Mouse (Mus musculus) cortical plate, adult 2 months (tissue): ENCODE measurements around the gene Olfr32. TPM values are rescaled to one million over a fixed set of nuclear protein-coding genes. Genes with fewer than 3 reads are reported as not detected.
"Not testable (repeated sequence)": the region's sequence is repeated elsewhere in the genome, so short reads cannot be mapped to it uniquely, and the experiment has no call there.

Experiments
- H3K27ac ChIP-seq: fragments of 200-500 bp; 2 replicates; pipeline ENCODE4 v1.5.1; 2012; ENCODE audit warnings: low read length, control low read depth, inconsistent platforms; ENCODE audit not compliant: insufficient read depth
- H3K4me1 ChIP-seq: fragments of 200-500 bp; 2 replicates; pipeline ENCODE4 v1.6.1; 2011; ENCODE audit warnings: low read length; ENCODE audit not compliant: control insufficient read depth, insufficient read depth
- H3K4me3 ChIP-seq: fragments of 200-500 bp; 2 replicates; pipeline ENCODE4 v1.5.1; 2011; ENCODE audit warnings: mild to moderate bottlenecking, low read length, control low read depth; ENCODE audit not compliant: insufficient read depth
- CTCF ChIP-seq: fragments of 200-500 bp; IDR thresholded peaks from 2 replicates; pipeline ENCODE4 v1.5.1; 2011; ENCODE audit warnings: mild to moderate bottlenecking, control low read depth, low read length; ENCODE audit not compliant: insufficient read depth; ENCODE audit errors: extremely low read depth
- POLR2A ChIP-seq: fragments of 200-500 bp; IDR thresholded peaks from 2 replicates; pipeline ENCODE4 v1.6.1; 2011; ENCODE audit warnings: mild to moderate bottlenecking, low read length, control low read depth; ENCODE audit not compliant: insufficient read depth; ENCODE audit errors: extremely low read depth
- polyA plus RNA-seq: library from polyadenylated mRNA; depleted of rRNA; stranded (reverse); fragments of >200 nt; gene quantifications from 2 replicates; pipeline ENCODE4 v1.2.3, GENCODE M21; 2012; rRNA removed

Olfr32 gene
- polyA plus RNA-seq: not detected in 2 replicates

DNA sequence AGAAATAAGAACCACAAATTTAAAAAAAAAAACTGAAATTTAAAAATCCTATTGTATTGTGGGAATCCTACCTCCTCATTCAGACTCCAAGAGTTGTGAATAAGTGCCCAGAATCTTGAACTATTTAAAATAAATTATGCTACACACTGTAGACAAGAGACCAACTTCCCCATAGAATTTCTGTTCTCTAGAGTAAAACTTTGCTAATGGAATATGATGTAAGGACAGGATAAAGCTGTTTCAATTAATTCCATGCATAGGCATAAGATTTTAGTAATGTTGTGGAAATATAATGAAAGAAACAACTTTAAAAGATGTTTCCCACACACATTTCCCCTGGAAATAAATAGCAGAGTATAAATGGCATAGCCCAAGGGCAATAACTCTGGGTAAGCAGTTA, at the start of gene Olfr32:
TSS of gene Olfr32 (minus strand) at position 101 of the 400 bp plus-strand sequence.
- Histone ChIP-seq H3K4me1 (no peaks in the 10 kb centered on the region), H3K4me3 (no peak within 1 kb of the TSS), H3K27ac (no peak within 1 kb of the TSS)
- TF ChIP-seq POLR2A (no peak), CTCF (no peak)

DNA sequence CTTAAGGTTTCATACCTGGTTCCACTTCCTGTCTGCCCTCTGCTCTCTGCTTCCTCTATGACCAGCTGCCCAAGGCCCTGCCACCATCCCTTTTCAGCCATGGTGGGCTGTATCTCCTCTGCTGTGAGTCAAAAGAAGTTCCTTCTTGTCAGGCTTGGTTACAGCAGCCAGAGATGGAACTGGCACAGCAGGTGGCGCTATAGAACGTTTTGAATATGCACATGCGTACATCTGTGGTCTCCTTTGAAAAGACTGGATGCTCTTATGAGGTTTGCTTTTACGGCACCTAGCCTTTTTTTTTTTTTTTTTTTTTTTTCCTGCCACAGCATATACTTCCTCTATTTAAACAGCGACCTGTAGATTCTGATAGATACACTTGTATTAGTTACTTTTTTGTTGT, 45.0 kb upstream of the Olfr32 start:
- not testable (repeated sequence) for H3K27ac ChIP-seq, H3K4me1 ChIP-seq, H3K4me3 ChIP-seq

- not testable (repeated sequence) for H3K4me3 ChIP-seq, H3K4me1 ChIP-seq, H3K27ac ChIP-seq
Observed at GRCm38 (mm10) chr2:90186082-90186481, 44.0 kb upstream of the Olfr32 start.

GRCm38 (mm10) chr2:90153916-90154315, 11.8 kb upstream of the Olfr32 start:
- H3K4me1 ChIP-seq: no peaks in the 10 kb centered on the region
- H3K4me3 ChIP-seq: no peak overlapping the region
- TF ChIP-seq POLR2A (no peak), CTCF (no peak)
- no peak overlapping the region for H3K27ac ChIP-seq

DNA sequence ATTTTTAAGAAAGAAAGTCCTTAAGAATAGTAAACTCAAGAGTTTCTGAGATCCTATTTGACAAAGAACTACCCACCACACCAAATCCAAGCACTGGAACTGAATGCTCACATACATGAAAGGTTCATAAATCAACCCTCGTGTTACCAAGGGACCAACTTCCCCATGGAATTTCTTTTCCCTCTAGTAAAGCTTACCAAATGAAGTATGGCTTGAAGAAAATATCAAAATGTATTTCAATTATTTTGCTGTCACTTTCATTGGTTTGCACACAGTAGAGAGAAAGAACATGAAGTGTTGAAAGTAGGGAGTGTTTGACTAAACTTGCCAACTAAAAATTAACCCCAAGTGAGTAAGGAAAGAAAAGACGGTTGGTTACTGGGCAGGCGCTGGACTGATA, 10.9 kb upstream of the Olfr32 start, which contains the start of gene Olfr1270:
TSS of gene Olfr1270 (minus strand) at position 101 of the 400 bp plus-strand sequence.
- H3K4me1 ChIP-seq: no peaks in the 10 kb centered on the region
- TF ChIP-seq POLR2A: no peak
- TF ChIP-seq CTCF: no peak

GRCm38 (mm10) chr2:90121312-90121711, 20.8 kb downstream of the Olfr32 start, which contains the start of gene Olfr1269:
Gene Olfr1269, minus strand, starts transcription at chr2:90121412.
- no peak for TF ChIP-seq CTCF
- TF ChIP-seq POLR2A: no peak
- H3K4me3 ChIP-seq: no peak within 1 kb of the TSS
- no peak within 1 kb of the TSS for H3K27ac ChIP-seq
- H3K4me1 ChIP-seq: no peaks in the 10 kb centered on the region

More for the DNA sequence above, 10.9 kb upstream of the Olfr32 start, which contains the start of gene Olfr1270:
- Histone ChIP-seq H3K27ac (no peak within 1 kb of the TSS), H3K4me3 (no peak within 1 kb of the TSS)

Other genes with a start within 250 kb of the Olfr32 start
- not detected in 2 replicates for gene Olfr1258, start 215.0 kb downstream of the Olfr32 start, polyA plus RNA-seq
- not detected in 2 replicates for gene Olfr1259, start 193.6 kb downstream of the Olfr32 start, polyA plus RNA-seq
- not detected in 2 replicates for gene Olfr1260, start 168.0 kb downstream of the Olfr32 start, polyA plus RNA-seq
- gene Olfr1261, start 151.1 kb downstream of the Olfr32 start, polyA plus RNA-seq: not detected in 2 replicates
- gene Olfr1262, start 142.2 kb downstream of the Olfr32 start, polyA plus RNA-seq: not detected in 2 replicates
- gene Olfr1263, start 130.2 kb downstream of the Olfr32 start, polyA plus RNA-seq: not detected in 2 replicates
- not detected in 2 replicates for gene Olfr1264, start 116.7 kb downstream of the Olfr32 start, polyA plus RNA-seq
- gene Olfr1265, start 107.0 kb downstream of the Olfr32 start, polyA plus RNA-seq: not detected in 2 replicates
- gene Olfr140, start 78.7 kb downstream of the Olfr32 start, polyA plus RNA-seq: not detected in 2 replicates
- not detected in 2 replicates for gene Olfr1269, start 20.9 kb downstream of the Olfr32 start, polyA plus RNA-seq
- gene Olfr1270, start 10.8 kb upstream of the Olfr32 start, polyA plus RNA-seq: not detected in 2 replicates
- gene Olfr1506, start 82.2 kb upstream of the Olfr32 start, polyA plus RNA-seq: not detected in 2 replicates
- gene Olfr142, start 115.3 kb upstream of the Olfr32 start, polyA plus RNA-seq: not detected in 2 replicates
- not detected in 2 replicates for gene Olfr1271, start 128.7 kb upstream of the Olfr32 start, polyA plus RNA-seq
- not detected in 2 replicates for gene Olfr1272, start 150.5 kb upstream of the Olfr32 start, polyA plus RNA-seq
- not detected in 2 replicates for gene Gm13769, start 179.9 kb upstream of the Olfr32 start, polyA plus RNA-seq